Mouse (Mus musculus) lung, postnatal 0 days (tissue): ENCODE data around the gene Nacad. TPM values are rescaled to one million over a fixed set of nuclear protein-coding genes. Genes with fewer than 3 reads are reported as not detected.

Experiments used
- ATAC-seq: fragments of 200-750 bp; cut with Nextera tagmentation; 2 replicates; pipeline ENCODE4 v1.8.0; 2017; ENCODE audit warnings: moderate library complexity
- DNase-seq: peaks from one replicate; pipeline ENCODE4 v3.0.0-alpha.2; 2016; ENCODE audit warnings: low spot score
- H3K27ac ChIP-seq: fragments of 300-500 bp; sonication (generic); 2 replicates; pipeline ENCODE4 v1.5.1; 2014; ENCODE audit warnings: antibody characterized with exemption, mild to moderate bottlenecking, low read length, mixed read lengths
- H3K27me3 ChIP-seq: fragments of 300-500 bp; sonication (generic); replicated peaks from 2 replicates; pipeline ENCODE4 v1.6.1; 2014; ENCODE audit warnings: low read length, mixed read lengths; ENCODE audit not compliant: insufficient read depth
- H3K36me3 ChIP-seq: fragments of 300-500 bp; sonication (generic); 2 replicates; pipeline ENCODE4 v1.6.1; 2014; ENCODE audit warnings: low read length, mixed read lengths; ENCODE audit not compliant: insufficient read depth
- H3K4me1 ChIP-seq: fragments of 300-500 bp; sonication (generic); 2 replicates; pipeline ENCODE4 v1.6.1; 2014; ENCODE audit warnings: antibody characterized with exemption, low read depth, low read length, mixed read lengths; ENCODE audit not compliant: insufficient read depth
- H3K4me2 ChIP-seq: fragments of 300-500 bp; sonication (generic); replicated peaks from 2 replicates; pipeline ENCODE4 v1.6.1; 2014; ENCODE audit warnings: low read depth, mild to moderate bottlenecking, low read length, moderate library complexity, mixed read lengths
- H3K4me3 ChIP-seq: fragments of 300-500 bp; sonication (generic); 2 replicates; pipeline ENCODE4 v1.5.1; 2014; ENCODE audit warnings: low read depth, low read length
- H3K9ac ChIP-seq: fragments of 300-500 bp; sonication (generic); replicated peaks from 2 replicates; pipeline ENCODE4 v1.6.1; 2014; ENCODE audit warnings: low read depth, mild to moderate bottlenecking
- H3K9me3 ChIP-seq: fragments of 300-500 bp; sonication (generic); 2 replicates; pipeline ENCODE4 v1.6.1; 2016; ENCODE audit warnings: low read length, mixed read lengths
- CTCF ChIP-seq: IDR thresholded peaks from 2 replicates; pipeline ENCODE4 v1.5.1; 2016; ENCODE audit warnings: antibody characterized with exemption, mild to moderate bottlenecking
- EP300 ChIP-seq: IDR thresholded peaks from 2 replicates; pipeline ENCODE4 v1.6.1; 2016; ENCODE audit warnings: antibody characterized with exemption, mild to moderate bottlenecking, control low read depth
- WGBS: fragments of 180-500 bp; shearing (Covaris S2); extraction: QIAGEN DNeasy Blood & Tissue Kit; methylation state at CpG from one replicate; pipeline ENCODE4 v1.1.7; 2014; 5-methylcytosine and 5-hydroxymethylcytosine counted together
- polyA plus RNA-seq: library from polyadenylated mRNA; unstranded; fragments of >200 nt; fragmentation: Nextera tagmentation; extraction: Ambion mirVana; gene quantifications from 2 replicates; pipeline ENCODE4 v1.2.1, GENCODE M21; 2015

The Nacad gene
- polyA plus RNA-seq, 1 experiment from 2014 or later = 3.2 TPM

GRCm38 (mm10) chr11:6596205-6596604, 9.6 kb downstream of the Nacad start:
- ATAC-seq (no peak), DNase-seq (no peak)
- WGBS = 94% methylated on average over 6 of the region's 6 CpGs
- no peak overlapping the region for H3K4me3 ChIP-seq
- no peak overlapping the region for H3K4me2 ChIP-seq
- H3K27me3 ChIP-seq = no peaks in the 10 kb centered on the region
- peaks cover 38% of the 10 kb centered on the region for H3K36me3 ChIP-seq
- TF ChIP-seq EP300 = no peak
- no peak for TF ChIP-seq CTCF
- no peaks in the 10 kb centered on the region for H3K9me3 ChIP-seq
- H3K27ac ChIP-seq = no peak overlapping the region
- H3K9ac ChIP-seq = no peak overlapping the region
- H3K4me1 ChIP-seq = no peaks in the 10 kb centered on the region; the same call in 1 of the 2 replicates

DNA sequence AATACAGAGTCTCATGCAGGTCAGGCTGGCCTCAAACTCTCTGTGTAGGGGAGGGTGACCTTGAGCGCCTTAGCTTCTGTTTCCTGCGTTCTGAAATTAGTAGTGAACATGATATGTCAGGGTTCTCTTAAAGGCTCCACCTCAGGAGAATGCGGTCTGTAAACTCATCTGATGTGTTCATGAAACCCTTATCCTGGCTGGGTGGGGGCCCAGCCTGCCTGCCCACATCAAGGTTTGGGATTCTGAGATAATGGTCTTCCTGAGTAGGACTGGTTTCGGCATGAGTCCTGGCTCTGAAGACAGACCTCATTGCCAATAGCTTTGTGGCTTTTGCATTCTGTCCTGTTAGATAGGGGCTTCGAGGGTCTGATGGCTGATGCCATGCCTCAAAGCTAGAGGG, 10.5 kb downstream of the Nacad start:
- TF ChIP-seq EP300 (no peak), CTCF (no peak)
- no peak overlapping the region for H3K9ac ChIP-seq
- H3K4me3 ChIP-seq = no peak overlapping the region
- H3K36me3 ChIP-seq = peaks cover 44% of the 10 kb centered on the region
- no peaks in the 10 kb centered on the region for H3K27me3 ChIP-seq
- WGBS = 83% methylated on average over 5 of the region's 5 CpGs
- H3K27ac ChIP-seq = no peak overlapping the region
- no peak for DNase-seq
- H3K9me3 ChIP-seq = no peaks in the 10 kb centered on the region
- H3K4me1 ChIP-seq = no peaks in the 10 kb centered on the region; the same call in 1 of the 2 replicates
- no peak overlapping the region for H3K4me2 ChIP-seq
- no peak for ATAC-seq

DNA sequence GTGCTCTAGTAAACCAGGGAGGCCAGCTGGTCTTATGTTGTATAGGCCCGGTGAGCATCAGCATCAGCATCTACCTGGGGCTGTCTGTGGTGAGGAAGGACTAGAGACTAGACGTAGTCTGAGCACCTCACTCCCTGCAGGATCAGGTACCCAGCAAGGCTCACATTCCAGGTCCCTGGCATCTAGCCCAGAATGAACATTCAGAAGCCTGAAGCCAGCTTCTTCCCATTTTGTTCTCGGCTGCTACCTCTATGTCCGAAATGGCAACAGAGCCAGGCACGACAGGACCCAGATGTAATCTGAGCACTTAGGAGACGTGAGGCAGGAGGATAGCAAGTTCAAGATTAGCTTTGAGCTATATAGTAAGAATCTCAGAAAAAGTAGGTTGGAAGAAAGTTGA, 11.0 kb downstream of the Nacad start:
- ATAC-seq (no peak), DNase-seq (no peak)
- Histone ChIP-seq H3K27me3 (no peaks in the 10 kb centered on the region), H3K27ac (no peak overlapping the region), H3K4me1 (no peaks in the 10 kb centered on the region; the same call in 1 of the 2 replicates), H3K9ac (no peak overlapping the region), H3K9me3 (no peaks in the 10 kb centered on the region), H3K4me2 (no peak overlapping the region), H3K36me3 (peaks cover 49% of the 10 kb centered on the region), H3K4me3 (no peak overlapping the region)
- 76% methylated on average over 6 of the region's 6 CpGs for WGBS
- TF ChIP-seq EP300 (no peak), CTCF (no peak)

DNA sequence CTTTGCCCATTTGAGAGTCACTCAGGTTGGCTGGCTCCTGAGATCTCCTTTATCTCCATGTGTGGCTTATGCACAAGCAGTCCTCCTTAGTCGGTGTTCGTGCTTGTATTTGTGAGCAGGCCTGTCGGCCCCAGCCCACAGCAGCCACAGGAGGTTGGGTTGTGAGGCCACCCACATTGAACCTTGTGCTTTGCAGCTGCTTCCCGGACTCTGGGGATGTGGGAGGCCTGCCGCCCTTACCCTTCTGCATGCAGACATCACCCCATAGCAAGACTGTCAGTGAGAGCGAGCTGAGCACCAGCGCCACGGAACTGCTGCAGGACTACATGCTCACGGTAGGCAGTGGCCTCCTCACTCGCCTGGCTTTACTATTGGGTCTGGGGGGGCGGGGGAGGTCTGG, 12.4 kb downstream of the Nacad start:
- WGBS = 73% methylated on average over 10 of the region's 11 CpGs
- TF ChIP-seq EP300 = no peak
- TF ChIP-seq CTCF = no peak
- no peak overlapping the region for H3K4me2 ChIP-seq

GRCm38 (mm10) chr11:6590933-6591675, 14.7 kb downstream of the Nacad start:
- ATAC-seq (no peak), DNase-seq (no peak)
- Histone ChIP-seq H3K9me3 (no peaks in the 10 kb centered on the region), H3K27me3 (no peaks in the 10 kb centered on the region), H3K27ac (no peak overlapping the region), H3K4me1 (no peaks in the 10 kb centered on the region), H3K36me3 (peaks cover 45% of the 10 kb centered on the region), H3K9ac (no peak overlapping the region), H3K4me3 (no peak overlapping the region), H3K4me2 (no peak overlapping the region)
- WGBS = 82% methylated on average over 10 of the region's 10 CpGs
- TF ChIP-seq CTCF (no peak), EP300 (no peak)

More for the DNA sequence above, 12.4 kb downstream of the Nacad start:
- Histone ChIP-seq H3K27ac (no peak overlapping the region), H3K4me1 (no peaks in the 10 kb centered on the region; the same call in 1 of the 2 replicates), H3K9ac (no peak overlapping the region), H3K36me3 (peaks cover 53% of the 10 kb centered on the region), H3K27me3 (no peaks in the 10 kb centered on the region), H3K9me3 (no peaks in the 10 kb centered on the region), H3K4me3 (no peak overlapping the region)
- DNase-seq (no peak), ATAC-seq (no peak)

DNA sequence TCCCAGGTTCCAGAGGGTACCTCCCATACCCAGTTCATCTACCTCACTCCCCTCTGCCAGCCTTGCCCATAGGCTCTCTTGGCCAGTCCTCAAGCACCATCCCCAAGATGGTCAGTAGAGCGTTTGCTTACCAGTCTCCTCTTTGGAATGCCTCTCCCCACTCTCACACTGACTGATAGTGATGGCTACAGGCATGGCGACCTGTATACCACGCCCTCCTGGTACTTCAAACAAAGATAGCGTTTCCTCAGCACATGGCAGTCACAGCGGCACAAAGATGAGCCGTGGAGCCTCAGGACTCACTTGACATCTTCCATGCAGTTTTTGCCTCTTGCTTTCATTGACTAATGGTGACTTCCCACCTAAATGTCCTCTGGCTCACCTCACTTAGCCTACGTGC, 16.0 kb downstream of the Nacad start:
- Histone ChIP-seq H3K36me3 (peaks cover 33% of the 10 kb centered on the region), H3K4me2 (no peak overlapping the region), H3K4me1 (no peaks in the 10 kb centered on the region), H3K27ac (no peak overlapping the region), H3K4me3 (no peak overlapping the region), H3K27me3 (no peaks in the 10 kb centered on the region), H3K9ac (no peak overlapping the region), H3K9me3 (no peaks in the 10 kb centered on the region)
- TF ChIP-seq CTCF (no peak), EP300 (no peak)
- DNase-seq (no peak), ATAC-seq (no peak)
- 79% methylated on average over 7 of the region's 7 CpGs for WGBS
